Mouse (Mus musculus): ENCODE data around the gene Adarb2.
"Not testable (repeated sequence)": the region's sequence is repeated elsewhere in the genome, so short reads cannot be mapped to it uniquely, and the experiment has no call there.

Adarb2 gene

GRCm38 (mm10) chr13:8587447-8587846, 384.8 kb downstream of the Adarb2 start:
- no peak for DNase-seq (ENCODE audit: low spot score)

GRCm38 (mm10) chr13:8590460-8590859, 387.8 kb downstream of the Adarb2 start:
- DNase-seq (ENCODE audit: low spot score) = no peak

- DNase-seq (ENCODE audit: low spot score) = no peak
Observed at GRCm38 (mm10) chr13:8596977-8597646, 394.4 kb downstream of the Adarb2 start.

GRCm38 (mm10) chr13:8597647-8598017, 395.0 kb downstream of the Adarb2 start:
- DNase-seq (ENCODE audit: low spot score) = no peak

GRCm38 (mm10) chr13:8605645-8606044, 403.0 kb downstream of the Adarb2 start:
- no peak for DNase-seq (ENCODE audit: low spot score)

GRCm38 (mm10) chr13:8608040-8608439, 405.4 kb downstream of the Adarb2 start:
- no peak for DNase-seq (ENCODE audit: low spot score)

GRCm38 (mm10) chr13:8608918-8609317, 406.3 kb downstream of the Adarb2 start:
- not testable (repeated sequence) for DNase-seq (ENCODE audit: low spot score)

- no peak for DNase-seq (ENCODE audit: low spot score)
Observed at GRCm38 (mm10) chr13:8610956-8611355, 408.3 kb downstream of the Adarb2 start.

GRCm38 (mm10) chr13:8612618-8613391, 410.1 kb downstream of the Adarb2 start:
- no peak for DNase-seq (ENCODE audit: low spot score)

- no peak for DNase-seq (ENCODE audit: low spot score)
Observed at GRCm38 (mm10) chr13:8616685-8617084, 414.0 kb downstream of the Adarb2 start.

GRCm38 (mm10) chr13:8622263-8622662, 419.6 kb downstream of the Adarb2 start:
- no peak for DNase-seq (ENCODE audit: low spot score)

GRCm38 (mm10) chr13:8629565-8629964, 426.9 kb downstream of the Adarb2 start:
- DNase-seq (ENCODE audit: low spot score) = no peak

- DNase-seq (ENCODE audit: low spot score) = no peak
Observed at GRCm38 (mm10) chr13:8631618-8632017, 429.0 kb downstream of the Adarb2 start.

- no peak for DNase-seq (ENCODE audit: low spot score)
Observed at GRCm38 (mm10) chr13:8632072-8632471, 429.4 kb downstream of the Adarb2 start.

- DNase-seq (ENCODE audit: low spot score) = no peak
Observed at GRCm38 (mm10) chr13:8633385-8634337, 431.0 kb downstream of the Adarb2 start.

- no peak for DNase-seq (ENCODE audit: low spot score)
Observed at GRCm38 (mm10) chr13:8642084-8642483, 439.4 kb downstream of the Adarb2 start.

GRCm38 (mm10) chr13:8643920-8644319, 441.3 kb downstream of the Adarb2 start:
- no peak for DNase-seq (ENCODE audit: low spot score)

GRCm38 (mm10) chr13:8644805-8645679, 442.4 kb downstream of the Adarb2 start:
- no peak for DNase-seq (ENCODE audit: low spot score)

- DNase-seq (ENCODE audit: low spot score) = no peak
Observed at GRCm38 (mm10) chr13:8649261-8649660, 446.6 kb downstream of the Adarb2 start.

- DNase-seq (ENCODE audit: low spot score) = no peak
Observed at GRCm38 (mm10) chr13:8664615-8665240, 462.1 kb downstream of the Adarb2 start.

- DNase-seq (ENCODE audit: low spot score) = no peak
Observed at GRCm38 (mm10) chr13:8677174-8677573, 474.5 kb downstream of the Adarb2 start.
